Mouse (Mus musculus): ENCODE measurements around the gene Ces2b.
"Not testable (repeated sequence)": the region's sequence is repeated elsewhere in the genome, so short reads cannot be mapped to it uniquely, and the experiment has no call there.

Ces2b gene

DNA sequence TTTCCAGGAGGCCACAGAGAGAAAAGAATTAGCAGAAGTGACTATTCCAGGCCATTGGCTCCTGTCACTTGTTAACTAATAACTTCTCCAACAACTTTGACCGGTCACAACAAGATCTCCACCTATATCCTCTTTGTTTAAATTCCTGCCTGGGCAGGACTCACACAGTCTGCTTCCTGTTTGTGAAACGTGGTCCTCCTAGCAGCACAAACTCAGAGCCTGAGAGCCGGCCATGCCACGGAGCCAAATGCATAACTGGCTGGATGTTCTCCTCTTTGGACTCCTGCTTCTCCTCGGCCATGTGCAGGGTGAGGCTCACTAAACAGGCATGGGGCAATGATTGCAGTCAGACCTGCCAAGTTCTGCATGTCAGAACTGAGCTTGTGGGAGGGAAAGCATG, at the start of gene Ces2b:
Gene Ces2b, plus strand, starts transcription at position 133 of the 400 bp plus-strand sequence.
- DNase-seq (ENCODE audit: low spot score in 2 of 2), result no peak

DNA sequence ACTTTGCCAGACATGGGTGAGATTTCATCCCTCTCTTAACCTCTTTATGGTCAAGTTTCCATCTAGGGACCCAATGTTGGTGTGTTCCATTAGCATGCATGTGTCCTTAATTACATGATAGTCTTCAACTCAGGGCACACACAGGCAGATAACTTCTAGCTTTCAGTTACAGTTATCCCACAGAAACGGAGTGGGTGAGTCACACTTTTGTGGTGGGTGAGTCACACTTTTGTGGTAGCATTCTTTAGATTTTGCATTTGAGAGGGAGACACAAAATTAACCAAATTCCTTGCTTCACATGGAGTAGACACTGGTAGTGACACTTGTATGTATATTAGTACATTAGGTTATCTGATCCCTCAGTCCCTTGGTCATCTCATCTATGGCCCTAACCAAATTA, 44.3 kb upstream of the Ces2b start:
- no peak for DNase-seq (ENCODE audit: low spot score in 2 of 2)

GRCm38 (mm10) chr8:104788929-104789328, 42.4 kb upstream of the Ces2b start:
- no peak for DNase-seq (ENCODE audit: low spot score in 2 of 2)

DNA sequence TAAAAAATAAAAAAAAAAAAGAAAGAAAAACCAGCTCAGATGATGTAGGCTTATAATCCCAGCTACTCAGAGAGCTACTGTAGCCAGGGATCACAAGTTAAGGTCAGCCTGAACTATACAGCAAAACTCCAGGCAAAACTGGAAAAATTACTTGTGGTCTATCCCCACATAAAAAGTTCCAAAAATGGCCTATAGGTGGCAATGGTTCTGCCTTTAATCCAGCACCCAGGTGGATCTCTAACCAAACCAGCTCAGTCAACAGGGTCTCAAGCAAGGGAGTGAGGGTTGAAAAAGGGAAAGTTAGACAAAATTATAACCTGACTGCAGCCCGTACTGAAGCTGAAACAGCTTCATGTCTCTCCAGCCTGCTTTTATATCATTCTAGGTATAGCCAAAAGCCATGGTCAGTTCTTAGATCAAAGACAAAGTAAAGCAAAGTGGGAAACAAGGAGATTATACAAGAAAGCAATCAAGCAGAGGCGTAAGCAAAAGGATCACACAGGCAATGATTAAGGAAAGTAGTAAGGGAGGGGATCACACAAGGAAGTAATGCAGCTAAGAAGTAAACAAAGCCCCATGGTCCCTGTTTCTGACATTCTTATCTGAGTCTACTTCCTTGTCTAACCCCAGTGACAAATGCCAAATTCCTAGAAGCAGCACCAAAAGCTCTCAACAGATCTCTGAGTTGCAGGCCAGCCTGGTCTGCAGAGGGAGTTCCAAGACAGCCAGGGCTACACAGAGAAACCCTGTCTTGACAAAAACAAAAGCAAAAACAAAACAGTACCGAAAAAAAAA, 41.3 kb upstream of the Ces2b start:
- DNase-seq (ENCODE audit: low spot score in 2 of 2), result no peak

DNA sequence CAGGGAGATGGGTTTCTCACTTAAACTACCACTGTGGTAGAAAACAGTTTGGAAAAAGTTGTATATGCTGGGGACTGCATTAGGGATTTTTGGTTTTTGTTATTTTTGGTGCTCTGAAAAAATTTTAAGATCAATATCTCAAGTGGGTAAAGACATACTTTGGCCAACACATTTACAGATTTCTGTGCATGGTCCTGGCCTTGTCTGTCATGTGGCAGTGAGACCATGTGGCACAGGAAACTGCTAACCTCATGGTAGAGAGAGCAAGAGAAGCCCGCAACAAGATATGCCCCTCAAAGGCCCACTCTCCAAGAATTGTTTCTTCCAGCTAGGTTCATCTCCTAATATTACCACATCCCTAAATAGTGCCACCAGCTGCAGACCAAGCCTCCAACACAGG, 32.0 kb upstream of the Ces2b start:
- DNase-seq (ENCODE audit: low spot score in 2 of 2), result no peak

DNA sequence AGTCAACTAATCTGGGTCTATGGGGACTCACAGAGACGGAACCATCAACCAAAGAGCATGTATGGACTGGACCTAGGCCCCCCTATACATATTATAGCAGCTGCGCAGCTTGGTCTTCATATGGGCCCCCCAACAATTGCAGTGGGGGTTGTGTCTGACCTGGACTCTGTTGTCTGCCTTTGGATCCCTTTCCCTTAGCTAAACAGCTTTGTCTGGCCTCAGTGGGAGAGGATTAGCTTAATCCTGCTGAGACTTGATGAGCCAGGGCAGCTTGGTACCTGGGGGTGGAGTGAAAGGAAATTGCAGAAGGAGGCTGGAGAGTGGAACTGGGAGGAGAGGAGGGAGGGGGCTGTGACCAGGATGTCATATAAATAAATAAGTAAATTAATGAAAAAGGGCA, 25.2 kb upstream of the Ces2b start:
- DNase-seq (ENCODE audit: low spot score in 2 of 2), result no peak

GRCm38 (mm10) chr8:104808542-104809413, 22.6 kb upstream of the Ces2b start:
- DNase-seq (ENCODE audit: low spot score in 2 of 2), result no peak

- no peak for DNase-seq (ENCODE audit: low spot score in 2 of 2)
Measured at GRCm38 (mm10) chr8:104809436-104809835, 21.9 kb upstream of the Ces2b start.

- no peak for DNase-seq (ENCODE audit: low spot score in 2 of 2)
Measured at GRCm38 (mm10) chr8:104826912-104827311, 4.5 kb upstream of the Ces2b start.

DNA sequence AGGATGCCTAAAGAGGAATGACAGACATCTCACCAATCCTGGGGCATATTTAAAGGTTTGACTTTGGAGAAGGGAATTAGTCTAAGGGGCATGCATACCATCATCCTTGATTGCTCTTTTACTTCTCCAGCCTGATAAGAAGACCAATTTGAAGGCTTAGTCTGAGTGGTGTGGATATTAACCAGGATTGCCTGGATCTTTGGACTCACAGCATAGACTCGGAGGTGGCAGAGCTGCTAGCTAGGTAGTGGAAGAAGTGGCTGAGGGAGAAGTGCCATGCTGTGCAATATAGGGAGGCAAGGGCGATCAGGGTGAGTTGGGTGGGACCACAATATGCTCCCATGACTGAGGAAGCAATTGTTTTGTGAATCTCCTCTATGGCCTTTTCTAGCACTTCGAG, 3.2 kb upstream of the Ces2b start:
- no peak for DNase-seq (ENCODE audit: low spot score in 2 of 2)

DNA sequence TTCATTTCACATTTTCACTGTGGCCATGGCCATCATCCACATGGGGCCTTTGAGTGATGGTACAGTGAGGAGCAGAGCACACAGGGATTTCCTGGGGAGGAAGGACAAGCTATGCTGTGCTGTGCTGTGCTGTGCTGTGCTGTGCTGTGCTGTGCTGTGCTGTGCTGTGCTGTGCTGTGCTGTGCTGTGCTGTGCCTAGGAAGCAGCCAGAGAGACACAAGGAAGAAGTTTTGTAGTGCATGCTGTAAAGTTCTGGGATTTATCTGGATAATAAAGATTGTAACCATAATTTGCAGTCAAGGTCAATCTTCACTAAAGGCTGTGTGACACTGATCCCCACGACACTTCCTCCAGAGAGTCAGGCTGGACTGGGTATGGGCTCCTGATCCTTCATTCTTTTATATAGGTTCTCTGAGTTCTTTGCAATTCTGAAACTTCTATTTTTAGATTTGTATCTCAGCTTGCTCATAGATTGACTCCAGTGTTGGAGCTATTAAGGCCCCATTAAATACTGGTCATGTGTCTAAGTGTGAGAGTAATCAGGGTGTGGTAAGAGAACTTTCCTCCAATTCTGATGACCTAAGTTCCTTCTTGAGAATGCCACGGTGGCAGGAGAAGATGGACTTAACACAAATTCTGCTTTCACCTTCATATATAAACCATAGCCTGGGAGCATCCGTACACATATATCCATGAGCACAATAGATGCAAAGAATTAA, 10.1 kb downstream of the Ces2b start:
- no peak for DNase-seq (ENCODE audit: low spot score in 2 of 2)

GRCm38 (mm10) chr8:104846831-104847230, 15.5 kb downstream of the Ces2b start, which contains the start of gene Ces2c:
Ces2c (plus strand) TSS chr8:104847068.
- no peak for DNase-seq (ENCODE audit: low spot score in 2 of 2)

DNA sequence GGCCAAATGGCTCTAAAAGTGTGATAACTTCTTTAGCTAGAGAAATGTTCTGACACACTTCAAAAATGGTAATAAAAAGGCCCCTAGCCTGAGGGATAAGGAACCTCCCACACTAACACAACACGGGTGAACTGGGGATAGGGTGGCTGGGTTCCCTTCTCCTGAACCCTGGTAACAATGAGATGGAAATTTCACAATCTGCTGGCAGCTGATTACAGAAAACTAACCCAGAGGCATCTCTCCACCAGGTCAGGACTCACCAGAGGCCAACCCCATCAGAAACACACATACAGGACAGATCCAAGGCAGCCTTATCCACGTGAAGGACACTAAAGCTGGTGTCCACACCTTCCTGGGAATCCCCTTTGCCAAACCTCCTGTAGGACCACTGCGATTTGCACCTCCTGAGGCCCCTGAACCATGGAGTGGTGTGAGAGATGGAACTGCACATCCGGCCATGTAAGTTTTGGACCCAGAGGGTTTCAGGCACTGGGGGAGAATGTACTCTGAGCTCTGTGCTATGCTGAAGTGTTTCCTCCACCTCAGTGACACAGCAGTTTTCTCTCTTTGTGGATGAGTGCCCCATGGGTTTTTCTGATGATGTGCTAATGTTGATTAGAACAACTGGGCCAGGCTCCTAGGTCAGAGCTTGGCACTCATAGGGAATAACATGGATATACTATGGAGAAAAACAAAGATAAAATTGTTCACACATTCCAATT, 16.5 kb downstream of the Ces2b start:
- no peak for DNase-seq (ENCODE audit: low spot score in 2 of 2)

DNA sequence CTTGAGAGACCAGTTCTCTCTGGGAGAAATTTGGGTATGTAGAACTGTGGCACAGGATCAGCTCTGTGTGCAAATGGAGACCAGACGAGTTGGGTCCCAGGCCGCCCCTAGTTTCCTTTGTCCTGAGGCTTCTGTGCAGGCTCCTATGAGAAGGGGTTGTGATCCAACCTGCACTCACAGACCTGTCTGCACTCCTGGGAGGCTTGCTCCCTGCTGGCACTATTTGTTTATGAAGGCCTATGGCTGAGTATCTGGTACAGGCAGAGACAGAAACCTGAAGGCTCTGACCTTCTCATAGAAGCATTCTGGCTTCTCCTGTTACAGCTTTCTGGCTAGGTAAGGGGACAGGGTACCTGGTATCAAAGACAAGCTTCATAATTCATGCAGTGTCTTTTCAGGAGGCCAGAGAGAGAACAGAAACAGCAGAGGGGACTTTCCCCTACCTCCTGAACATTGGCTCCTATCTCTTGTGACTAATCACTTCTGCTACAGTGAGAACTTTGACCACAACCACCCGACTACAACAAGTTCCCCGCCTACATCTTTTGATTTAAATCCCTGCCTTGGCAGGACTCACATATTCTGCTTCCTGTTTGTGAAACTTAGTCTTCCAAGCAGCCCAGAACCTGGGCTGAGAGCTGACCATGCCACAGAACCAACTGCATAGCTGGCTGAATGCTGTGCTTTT, 35.6 kb downstream of the Ces2b start:
- DNase-seq (ENCODE audit: low spot score in 2 of 2), result not testable (repeated sequence)

DNA sequence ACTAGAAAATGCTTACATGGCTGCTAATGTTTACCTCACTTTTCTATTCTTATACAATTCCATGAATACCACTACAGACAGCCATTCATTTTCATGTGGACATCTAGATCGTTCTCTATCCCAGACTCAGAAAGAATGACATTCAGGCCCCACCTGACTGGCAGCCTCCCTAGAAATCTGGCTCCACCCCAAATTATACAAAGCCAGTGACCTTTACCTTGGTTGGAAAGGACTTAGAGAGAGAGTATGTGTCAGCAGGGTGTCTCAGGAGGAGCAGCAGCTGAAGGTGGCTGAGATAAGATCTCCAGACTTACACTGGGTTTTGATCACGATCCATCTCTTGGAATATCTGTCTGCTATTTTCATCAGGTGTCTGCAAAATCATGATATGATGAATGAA, 37.5 kb downstream of the Ces2b start:
- DNase-seq (ENCODE audit: low spot score in 2 of 2), result not testable (repeated sequence)

GRCm38 (mm10) chr8:104886223-104886926, 55.0 kb downstream of the Ces2b start:
- not testable (repeated sequence) for DNase-seq (ENCODE audit: low spot score in 2 of 2)

Measured in right cerebral cortex, postnatal 10 days (tissue).